Mouse (Mus musculus) WW6 (cell line): ENCODE results near the gene Tspan8.

Experiments used
- DNase-seq: peaks from one replicate; pipeline ENCODE4 v3.0.0-alpha.2; 2013; ENCODE audit warnings: low read depth, low spot score

Tspan8 gene

DNA sequence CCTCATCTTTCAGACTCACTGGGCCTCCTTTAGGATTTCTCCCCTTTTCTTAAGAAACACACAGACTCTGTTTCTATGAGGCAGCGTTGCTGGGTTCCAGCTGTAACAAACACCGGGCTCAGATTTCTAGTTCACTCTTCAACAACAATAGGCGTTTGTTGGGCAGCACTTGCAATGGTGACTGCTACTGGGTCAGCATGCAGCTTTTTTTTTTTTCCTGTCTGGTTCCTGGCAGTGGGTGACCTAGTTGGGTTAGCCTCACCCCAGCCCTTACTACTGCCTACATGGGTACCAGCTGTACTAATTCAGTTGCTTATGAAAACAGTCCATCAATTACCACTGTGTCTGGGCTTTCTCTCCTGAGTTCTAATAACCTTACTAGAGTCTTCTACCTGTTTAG is 14.1 kb downstream of the Tspan8 start:
- no peak for DNase-seq

DNA sequence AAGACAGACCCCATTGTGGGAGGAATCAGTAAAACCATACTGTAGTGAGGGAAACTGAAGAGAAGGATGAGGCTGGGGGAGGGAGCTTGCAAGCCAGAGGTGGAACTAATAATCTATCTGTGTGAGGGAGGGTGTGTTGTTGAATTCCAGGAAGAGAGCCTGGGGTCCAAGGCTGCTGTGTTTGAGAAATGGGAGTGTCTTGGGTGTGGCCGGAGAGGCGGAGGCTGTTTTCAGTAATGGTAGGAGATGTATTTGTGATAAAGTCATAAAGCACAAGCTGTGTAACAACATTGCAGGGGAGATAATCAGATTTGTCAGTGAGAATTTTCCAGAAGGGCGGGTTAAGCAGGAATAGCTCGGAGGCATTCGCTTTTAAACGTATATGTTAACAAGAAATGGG is 17.4 kb downstream of the Tspan8 start:
- DNase-seq, result no peak

DNA sequence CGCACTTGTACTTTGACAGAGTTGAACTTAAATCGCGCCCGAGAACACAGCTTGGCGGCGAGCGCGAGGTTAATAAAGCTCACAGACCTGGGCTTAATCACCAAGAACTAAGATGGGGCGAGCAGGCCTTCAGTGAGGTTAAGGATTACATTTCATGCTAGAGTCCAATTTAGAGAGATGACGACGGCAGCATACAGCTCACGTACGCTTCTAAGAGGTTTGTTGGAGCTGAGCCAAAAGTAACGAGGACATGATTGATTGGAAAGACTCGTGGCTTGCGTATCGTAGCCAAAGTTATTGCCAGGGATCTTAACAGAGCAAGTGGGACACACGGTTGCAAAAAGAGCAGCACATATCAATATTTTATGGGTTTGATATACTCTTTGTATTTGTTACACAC is 30.3 kb downstream of the Tspan8 start:
- no peak for DNase-seq

- DNase-seq, result no peak
These were observed 31.9 kb downstream of the Tspan8 start for GRCm38 (mm10) chr10:115848511-115848910.

DNA sequence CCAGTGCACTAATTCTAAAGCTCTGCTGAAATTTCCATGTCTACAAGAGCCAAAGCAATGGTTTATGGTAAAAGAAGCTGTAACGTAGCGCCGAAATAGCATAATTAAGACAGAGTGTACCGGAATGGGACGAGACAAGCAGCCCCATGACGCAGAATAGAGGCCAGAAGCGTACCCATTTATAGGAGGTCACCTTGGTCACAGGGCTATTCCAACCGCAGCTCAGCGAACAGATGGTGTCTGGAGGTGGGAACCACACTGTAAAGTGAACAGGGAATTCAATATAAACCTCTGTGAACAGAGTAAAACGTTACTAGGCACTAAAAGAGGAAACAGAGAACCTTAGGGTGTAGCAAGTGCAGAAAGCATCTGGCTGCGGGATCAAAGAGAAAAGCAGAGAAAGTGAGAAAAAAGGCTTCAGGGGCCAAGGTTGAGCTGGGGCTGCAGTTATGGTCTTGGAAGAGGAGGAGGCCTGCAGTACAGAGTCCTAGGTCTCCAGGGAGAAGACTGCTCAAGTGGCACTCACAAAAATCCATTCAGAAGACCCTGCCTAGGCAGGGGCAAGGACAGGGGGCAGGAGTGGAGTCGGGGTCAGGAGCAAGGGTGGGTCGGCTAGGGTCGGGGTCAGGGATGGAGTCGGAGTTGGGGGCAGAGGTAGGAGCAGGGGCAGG is 43.7 kb downstream of the Tspan8 start:
- DNase-seq, result no peak

DNA sequence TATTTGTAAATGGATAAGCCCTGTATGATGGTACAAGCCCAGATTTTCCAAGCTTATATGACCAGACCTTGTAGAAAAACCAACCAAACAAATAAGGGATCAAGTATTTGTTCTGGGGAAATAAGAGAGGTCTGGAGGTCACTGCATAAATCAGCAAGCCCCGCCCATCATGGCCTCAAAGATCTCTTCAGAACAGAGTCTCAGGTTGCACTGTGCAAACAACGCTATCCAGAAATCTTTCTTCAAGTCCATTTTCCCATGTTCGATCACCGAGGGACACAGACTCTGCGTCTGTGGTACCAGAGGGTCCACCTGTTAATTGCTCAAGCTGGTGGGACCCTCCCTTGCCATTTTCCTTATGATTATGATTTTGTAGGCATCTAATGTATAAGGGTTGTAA is 45.3 kb downstream of the Tspan8 start:
- DNase-seq, result no peak

DNA sequence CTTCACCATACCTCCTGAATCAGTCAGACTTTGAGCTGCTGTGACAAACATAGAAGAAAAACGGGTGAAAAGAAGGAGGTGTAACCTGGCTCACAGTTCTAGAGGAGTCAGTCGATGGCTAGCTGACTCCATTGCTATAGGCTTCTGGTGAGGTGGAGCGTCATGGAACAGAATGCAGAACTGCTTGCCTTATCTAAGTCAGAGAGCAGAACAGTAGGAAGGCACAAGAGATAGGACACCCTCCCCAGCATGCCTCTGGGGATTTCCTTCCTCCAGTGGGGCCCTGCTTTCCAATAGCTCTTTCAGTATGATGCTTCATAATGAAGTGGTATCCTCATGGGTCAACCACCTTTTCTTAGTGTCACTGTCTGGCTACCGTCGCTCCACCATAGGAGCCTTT is 66.1 kb downstream of the Tspan8 start:
- no peak for DNase-seq

DNA sequence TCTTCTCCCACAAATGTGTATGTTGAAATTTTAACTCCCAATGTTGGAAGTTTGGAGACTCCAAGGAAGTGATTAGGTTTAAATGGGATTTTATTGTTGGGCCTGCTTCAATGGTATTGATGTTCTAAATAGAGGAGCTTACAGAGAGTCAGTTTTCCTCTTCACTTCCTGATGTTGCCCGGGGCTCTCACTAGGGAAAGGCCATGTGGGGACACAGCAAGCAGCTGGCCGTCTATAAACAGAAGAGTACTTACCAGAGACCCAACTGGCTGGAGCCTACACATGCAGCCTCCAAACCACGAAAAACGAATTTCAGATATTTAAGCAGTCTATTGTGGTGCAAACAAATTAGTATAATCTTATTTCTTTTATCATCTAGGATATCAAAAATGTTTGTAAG is 75.3 kb downstream of the Tspan8 start:
- DNase-seq, result no peak

- no peak for DNase-seq
These were observed 76.3 kb downstream of the Tspan8 start for GRCm38 (mm10) chr10:115892973-115893372.

DNA sequence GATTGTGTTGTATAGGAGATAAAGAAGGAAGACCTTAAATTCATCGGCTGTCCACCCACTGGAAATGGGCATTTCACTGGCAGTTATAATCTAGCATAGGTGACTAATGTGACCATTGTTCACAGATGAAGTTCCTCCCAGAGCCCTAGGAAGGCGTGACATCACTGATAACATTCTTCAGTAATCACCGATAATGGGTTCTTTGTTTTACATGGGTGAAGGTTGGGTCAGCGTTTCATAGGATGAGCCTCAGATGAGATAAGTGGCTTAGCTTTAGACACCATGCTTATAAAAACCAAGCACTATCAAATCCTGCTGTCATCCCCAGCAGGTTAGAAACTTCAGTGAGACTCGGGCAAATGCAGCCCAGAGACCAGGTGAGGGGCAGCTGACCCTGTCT is 77.4 kb downstream of the Tspan8 start:
- no peak for DNase-seq

DNA sequence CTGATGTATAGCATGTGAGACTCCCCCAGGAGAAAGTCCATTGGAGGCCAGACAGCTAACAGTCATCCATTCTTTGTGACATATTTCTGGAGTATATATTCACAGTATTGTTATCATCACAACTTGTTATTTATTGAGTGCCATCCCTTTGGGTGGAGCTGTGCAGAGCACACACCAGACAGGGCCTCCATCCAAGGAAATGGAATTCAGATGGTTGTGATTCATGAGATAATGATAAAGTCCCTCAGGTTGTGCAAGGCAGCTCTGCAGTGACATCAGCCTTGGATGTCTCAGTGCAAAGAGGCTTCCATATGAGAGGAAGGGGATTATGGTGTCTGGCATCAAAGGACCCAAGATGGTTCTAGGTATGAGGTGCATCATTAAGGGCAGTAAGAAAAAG is 80.1 kb downstream of the Tspan8 start:
- DNase-seq, result no peak

DNA sequence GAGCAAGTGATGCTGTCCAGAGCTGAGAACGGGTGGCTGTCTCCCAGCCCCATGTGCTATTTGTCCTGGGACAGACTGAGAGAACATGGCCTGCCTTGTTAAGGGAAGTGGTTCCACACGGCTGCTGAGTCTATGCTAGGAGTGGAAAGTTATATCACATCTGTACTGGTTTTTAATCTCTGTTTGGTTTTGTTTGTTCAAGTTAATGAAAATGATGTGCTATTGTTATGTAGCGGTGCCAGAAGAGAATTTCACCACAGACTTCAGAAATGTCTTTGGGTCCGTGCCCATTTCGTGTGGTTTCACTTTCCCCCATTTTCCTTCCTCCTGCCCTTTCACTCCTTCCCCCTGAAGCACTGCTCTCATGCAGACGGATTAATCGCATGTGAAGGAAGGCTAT is 80.6 kb downstream of the Tspan8 start:
- no peak for DNase-seq
